Mouse (Mus musculus) hematopoietic stem cell, adult 5-6 weeks (primary cell): ENCODE measurements at regions not wholly inside any gene's neighbourhood (a gene's known extent, or its start where the extent isn't known, plus 50 kb on each side); places are given as distances from the start of the nearest gene placed in this dataset.
A peak's percentile ranks its signal among the peaks of the same experiment; 100 is the strongest.

ENCODE experiments used
- ATAC-seq, 2 experiments: fragments of 125-278 bp in 1 of 2; replicated peaks in 1 of 2; 2 replicates each; pipeline ENCODE4 v1.8.0; 2016 to 2017; ENCODE audit warnings: inconsistent platforms in 2 of 2, mild to moderate bottlenecking in 2 of 2, moderate number of reproducible peaks in 2 of 2, low read depth in 1 of 2, moderate TSS enrichment in 1 of 2; ENCODE audit not compliant: low FRiP score in 2 of 2, poor library complexity in 2 of 2, severe bottlenecking in 2 of 2, insufficient read depth in 1 of 2, low TSS enrichment in 1 of 2

DNA sequence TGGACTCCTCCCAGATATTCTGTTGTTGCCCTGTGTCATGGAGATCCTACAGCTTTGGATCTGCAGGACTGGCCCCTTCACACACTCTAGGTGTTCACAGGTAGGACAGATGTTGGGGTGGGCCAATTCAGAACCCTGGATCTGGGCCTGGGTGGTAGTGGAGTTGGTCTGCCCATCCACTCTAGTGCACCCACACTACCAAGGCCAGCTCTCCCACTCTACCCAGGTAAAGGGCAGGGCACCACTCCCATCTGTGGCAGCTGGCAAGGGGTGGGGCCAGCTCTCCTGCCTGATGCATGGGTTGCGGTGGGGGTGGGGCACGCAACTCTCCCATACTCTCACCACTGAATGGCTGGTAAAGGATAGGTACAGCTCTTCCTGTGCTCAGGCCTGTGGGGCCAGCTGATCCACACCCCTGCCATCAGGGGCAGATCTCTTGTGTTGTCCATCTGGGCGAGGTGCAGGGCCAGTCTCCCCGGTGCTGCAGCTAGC lies 76.5 kb downstream of the Gja1 start:
- no peak for ATAC-seq

DNA sequence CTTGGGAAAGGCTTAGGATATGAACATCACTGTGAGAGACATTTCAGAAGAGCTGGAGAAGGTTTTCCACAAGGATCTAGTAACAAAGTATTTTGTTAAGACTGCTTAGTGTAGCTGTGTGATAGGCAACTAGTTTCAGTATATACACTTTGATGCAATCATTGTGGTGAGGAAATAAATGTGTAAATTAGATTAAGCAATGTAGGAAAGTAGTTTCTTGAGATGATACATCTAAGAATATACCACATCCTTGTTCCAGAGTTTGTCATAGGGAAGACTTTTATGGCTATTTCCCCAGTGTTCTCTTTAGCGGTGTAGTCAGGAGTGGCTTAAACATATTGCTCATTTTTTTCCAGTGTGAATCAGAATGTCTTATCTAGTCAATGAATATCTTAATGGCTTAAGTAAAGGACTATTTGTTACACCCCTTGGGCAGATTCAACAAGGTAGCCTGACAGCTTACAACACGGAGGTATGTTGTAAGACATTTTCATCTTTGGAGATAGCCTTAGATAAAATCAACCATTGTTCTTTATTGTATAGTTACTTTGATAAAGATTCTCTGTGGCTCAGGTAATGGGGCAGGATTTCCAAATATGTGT lies 78.8 kb downstream of the Gja1 start:
- ATAC-seq = peak in 1 of 2 experiments; percentile 48; a peak in 1 of 4 replicates

DNA sequence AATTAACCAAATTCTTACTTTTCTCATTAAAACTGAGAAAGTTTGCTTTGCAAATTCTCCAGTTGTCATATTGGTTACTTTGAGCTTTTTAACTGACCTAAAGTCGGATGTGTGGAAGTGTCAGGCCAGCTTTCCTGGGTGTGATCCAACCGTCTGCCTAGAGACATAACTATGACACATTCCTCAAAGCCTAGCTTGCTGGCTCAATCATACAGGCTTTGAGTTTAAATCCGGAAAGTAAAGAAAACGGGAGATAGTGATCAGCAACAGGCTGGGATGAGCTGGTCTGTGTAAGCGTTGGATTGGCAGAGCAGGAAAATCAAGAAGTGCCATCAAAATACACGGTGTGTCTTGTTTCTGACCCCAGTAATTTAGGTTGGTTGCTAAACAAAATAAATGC lies 91.4 kb downstream of the Gja1 start:
- ATAC-seq = 0 out of 4 replicates have a peak, but pooled peaks of 1 of the 2 experiments have one; percentile 17

DNA sequence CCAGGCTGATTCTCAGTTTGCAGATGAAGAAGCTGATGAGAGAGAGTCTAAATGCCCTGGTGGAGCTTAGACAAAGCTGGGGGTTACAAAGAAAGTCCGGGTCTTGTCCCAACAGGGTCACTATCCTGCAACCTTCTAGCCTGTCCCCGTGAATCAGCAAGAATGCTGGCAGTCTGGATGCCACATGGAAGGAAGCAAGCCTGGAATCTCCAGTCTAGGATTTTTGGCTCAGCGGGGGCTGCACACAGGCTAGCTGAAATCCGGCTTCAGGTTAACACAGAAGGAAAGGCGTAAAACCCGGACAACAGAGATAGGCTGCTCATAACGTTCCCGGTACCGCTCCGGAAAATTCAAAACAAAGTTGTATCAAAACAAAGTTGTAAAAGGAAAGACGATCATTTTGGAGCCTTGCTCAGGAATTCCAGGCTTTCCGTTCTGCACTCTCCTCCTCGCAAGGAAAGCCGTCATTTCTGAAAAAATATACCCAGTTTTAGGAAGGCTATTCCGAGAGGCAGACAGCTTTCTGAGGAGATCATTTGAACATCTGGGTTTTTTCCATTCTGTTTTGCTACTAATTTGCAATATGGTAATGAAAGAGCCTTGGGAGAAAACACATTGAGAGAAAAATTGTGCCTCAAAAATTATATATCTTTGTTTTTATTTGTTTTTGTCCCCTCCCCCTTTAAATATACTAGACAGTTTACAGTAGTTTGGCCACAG lies 92.0 kb downstream of the Gja1 start:
- peak; percentile 29 to 35; a peak in 1 of 4 replicates for ATAC-seq

DNA sequence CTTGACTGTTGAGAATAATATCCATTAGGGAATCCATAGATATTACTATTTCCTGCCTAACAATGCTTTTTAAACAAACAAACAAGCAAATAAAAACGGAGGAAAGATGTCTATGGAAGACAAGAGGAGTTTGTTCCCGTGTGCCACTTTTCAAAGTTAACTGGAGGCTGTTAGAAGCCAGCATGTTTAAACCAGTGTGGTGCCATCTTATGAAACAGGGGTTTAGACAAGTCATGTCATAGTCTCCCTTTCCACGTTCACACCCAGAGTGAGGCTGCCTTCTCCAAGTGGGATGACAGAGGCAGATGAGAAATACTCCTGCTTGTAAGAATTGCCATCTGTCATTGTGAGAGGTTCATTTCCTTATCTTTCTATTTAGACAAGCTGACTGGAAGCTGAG lies 92.8 kb downstream of the Gja1 start:
- no peak for ATAC-seq

DNA sequence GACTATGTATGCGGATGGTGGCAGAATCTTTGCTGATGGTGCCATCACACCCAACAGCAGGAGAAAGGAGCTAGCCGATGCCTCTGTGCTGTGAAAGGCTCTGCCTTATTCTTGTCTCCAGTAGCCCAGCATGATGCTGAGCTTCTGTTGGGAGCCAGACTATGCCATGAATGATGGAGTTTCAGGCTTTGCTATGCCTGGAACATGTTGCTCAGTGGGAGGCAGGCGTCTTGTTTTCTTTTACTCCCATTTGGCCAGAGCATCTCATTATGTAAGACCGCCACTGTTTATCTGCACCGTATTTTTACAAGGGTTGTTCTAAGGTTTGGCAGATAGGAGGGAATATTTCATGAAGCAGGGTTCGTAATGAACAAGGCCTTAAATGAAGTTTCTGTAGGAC lies 97.8 kb downstream of the Gja1 start:
- ATAC-seq = no peak

DNA sequence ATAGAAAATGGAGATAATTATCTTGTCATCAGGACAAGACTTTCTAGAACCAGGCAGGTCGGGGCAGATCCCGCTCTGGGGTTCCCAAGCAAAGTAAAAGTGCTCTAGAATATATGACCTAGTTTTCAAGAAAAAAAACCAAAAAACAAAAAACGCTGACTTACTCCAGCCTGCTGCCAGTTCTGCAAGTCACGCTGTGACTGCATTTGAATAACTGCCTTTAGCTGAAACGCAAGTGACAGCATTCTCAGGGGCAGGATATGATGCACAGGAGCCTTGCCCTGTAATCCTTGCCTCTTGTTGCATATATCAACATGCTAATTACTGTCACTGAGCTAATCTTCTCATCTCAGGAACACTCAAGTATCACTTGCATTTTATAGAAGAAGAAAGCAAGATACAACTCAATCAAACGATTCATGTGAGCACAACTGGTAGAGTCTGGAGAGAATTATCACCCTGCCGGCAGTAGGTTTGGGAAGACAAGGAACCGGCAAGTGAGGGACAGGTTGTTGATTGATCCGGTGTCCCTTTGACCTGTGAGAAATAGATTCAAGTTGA lies 105.1 kb downstream of the Gja1 start:
- peak; percentile 81 to 88 for ATAC-seq

DNA sequence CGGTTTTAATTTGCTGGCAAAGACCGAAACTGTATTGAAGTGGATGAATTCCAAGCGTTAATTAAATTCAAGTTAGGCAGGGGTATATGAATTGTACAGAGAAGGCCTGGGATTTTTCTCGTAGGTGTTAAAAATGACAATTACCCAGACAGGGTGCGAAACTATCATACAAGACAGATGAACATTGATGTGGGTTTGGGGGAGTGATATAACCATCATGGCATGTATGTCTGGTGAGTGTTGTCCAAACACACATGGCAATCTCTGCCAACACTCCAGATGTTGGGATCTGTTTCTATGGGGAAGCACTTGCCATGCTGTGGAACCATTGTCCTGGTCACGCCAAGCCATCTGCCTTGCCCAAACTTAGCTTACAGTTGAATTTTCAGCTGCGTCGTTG lies 107.8 kb downstream of the Gja1 start:
- no peak for ATAC-seq

DNA sequence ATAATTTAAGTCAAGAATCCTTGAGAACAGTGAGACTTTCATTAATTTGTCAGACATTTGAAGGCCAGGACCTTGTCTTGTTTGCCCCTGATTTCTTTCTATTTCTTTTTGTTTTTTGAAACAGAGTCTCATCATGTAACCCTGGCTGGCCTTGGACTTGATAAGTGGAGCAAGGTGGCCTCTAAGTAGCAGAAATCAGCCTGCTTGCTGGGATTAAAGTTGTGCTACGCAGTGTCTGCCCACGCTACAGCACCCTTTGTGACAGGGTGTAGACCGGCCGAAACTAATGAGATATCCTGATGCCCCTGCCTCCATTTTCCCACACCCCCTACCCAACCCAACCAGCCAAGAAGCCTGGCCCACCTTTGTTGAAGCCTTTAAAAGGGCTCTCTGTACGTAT lies 108.6 kb downstream of the Gja1 start:
- ATAC-seq = no peak

DNA sequence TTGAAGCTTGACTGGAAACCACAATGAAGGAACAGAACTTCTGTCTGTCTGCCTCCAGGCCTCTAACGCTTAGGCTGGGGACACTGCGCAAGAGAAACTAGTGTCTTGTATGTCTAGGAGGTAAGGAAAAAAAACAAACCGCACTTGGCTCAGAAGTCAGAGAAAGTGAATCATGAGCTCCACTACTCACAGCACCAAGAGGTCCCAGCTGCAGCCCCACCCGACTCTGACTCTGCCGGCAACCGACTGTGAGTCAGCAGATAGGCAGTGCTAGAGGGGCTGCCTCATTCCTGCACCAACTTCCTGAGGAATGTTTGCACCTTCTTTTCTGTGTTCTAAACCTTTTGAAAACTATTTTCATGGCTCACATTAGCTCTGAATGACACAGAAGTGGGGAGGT lies 109.5 kb downstream of the Gja1 start:
- ATAC-seq = peak; percentile 91 to 93

DNA sequence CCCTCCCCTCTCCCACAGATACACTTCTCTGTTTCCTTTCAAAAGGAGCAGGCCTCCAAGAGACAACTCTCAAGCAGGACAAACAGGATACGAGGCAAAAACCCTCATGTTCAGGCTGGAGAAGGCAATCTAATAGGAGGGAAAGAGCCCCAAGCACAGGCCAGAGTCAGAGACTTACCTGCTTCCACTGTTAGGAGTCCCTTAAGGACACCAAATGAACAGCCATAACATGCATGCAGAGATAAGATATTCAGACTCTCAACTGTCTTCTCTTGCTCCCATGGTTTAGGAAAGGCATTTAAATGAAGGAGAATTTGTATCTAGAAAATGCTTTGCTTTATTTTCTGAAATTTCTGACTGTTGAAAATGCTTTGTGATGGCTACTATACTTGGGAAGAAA lies 116.3 kb downstream of the Gja1 start:
- no peak for ATAC-seq

DNA sequence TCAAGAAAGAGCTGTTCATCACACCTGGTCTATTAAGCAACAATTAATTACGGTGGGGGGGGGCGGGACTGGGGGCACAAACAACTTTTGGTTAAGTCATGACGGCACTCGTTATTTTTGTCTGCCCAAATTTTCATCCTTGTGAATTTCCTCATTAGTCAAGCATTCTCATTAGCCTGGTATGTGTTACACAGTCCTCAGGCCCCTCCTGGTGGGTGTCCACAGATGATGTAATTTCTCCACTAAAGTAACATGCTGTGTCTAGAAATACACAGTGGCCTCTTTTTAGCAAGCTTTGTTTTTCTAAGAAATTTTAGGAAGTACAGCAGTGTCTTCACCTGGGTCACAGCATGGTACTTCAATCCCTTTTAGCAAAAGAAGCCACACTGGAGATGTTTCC lies 118.2 kb downstream of the Gja1 start:
- no peak for ATAC-seq

DNA sequence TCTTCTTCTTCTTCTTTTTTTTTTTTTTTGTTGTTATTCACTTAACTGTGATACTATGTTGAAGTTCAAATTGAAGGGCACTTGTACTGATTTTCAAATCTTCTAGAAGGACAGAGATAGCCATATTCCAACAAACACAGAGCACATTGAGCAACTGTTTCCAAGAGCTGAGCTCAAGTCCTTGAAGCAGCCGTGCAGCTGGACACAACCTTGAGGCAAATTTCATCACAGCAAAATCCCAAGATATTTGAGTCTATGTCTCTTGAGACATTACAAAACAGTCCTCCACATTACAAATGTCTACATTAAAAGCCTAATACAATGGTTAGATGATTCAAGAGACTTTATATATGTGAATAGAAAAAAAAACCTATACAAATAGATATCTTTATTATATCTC lies 141.9 kb downstream of the Gja1 start:
- ATAC-seq = no peak

DNA sequence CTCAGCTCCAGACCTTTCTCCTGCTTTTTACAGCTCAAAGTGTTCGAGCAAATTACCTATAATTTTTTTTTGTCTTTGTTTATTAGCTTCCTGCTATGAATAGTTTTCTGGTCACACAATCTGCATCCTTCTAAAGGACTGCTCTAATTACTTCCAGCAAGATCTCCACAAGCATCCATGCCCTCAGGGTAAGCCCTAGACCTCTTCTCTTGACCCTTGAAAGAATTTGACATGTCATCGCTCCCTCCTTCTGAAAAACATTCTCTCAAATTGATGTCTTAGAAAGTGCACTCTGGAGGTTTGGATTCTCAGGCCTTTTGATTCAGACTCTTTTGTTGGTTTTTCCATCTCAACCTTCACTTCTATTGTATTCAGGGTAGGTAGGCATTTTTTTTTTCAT lies 148.7 kb downstream of the Gja1 start:
- ATAC-seq = no peak

DNA sequence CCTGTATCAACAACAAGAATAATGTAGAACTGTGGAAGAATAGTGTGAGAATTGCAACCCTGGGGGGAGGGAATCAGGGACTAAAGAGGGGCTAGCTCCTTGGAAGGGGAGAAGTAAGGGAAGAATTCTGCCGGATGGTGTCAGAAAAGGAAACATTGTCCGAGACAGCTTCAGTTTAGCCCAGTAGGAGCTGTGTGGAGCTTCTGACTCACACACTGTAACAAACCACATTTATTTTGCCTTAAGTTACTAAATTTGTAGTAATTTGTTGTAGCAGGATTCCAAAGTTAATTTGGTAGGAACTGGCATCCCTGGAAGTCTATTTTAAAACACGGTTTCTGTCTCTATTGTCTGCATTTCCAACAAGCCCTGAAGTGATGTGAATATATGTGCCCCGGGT lies 160.0 kb downstream of the Gja1 start:
- ATAC-seq = no peak

DNA sequence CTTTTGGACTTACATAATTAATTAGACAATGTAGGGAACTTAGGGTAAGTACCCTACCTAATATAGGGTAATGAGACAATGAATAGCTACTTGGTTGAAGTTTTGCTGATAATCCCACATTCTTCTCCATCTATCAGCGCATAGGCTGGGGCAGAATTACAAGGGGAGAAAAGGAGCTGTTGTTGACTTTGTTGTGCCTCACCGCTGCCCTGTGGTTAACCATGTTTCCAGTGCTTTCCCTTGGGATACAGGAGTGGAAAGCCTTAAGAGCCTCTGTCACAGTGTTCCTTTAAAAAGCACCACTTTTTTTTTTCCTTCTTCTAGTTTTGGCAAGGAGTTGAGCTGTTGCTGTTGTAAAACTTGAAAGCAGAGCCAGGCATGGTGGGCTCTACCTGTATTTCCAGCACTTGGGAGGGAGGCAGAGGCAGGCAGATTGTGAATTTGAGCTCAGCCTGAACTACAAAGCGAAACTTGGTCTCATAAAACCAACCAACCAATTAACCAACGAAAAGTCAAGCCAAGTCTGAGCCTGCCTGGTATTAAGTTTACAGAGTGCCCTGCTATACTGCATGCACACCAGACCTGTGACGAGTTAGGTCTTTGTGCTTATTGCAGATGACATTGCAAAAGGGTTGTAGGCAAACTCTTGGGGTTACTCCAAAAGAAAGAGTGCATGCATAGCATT lies 162.8 kb downstream of the Gja1 start:
- no peak for ATAC-seq

DNA sequence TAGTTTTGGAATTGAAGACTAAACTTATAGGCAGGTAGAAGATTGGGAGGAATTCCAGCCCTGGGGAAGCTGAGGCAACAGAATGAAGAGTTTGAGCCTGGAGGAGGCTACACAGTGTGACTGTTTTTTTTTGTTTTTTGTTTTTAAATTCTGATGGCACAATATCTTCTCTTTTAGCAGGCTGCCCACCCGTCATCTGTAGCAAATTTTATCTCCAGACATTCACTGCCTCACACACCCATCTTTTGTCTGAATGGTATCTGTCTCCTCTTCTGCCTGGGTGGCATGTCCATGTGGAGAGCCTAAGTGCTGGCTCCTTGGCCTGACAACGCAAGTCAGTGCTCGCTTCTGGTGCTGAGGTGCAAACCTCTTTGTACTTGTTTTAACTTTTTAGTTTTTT lies 165.0 kb downstream of the Gja1 start:
- no peak for ATAC-seq

DNA sequence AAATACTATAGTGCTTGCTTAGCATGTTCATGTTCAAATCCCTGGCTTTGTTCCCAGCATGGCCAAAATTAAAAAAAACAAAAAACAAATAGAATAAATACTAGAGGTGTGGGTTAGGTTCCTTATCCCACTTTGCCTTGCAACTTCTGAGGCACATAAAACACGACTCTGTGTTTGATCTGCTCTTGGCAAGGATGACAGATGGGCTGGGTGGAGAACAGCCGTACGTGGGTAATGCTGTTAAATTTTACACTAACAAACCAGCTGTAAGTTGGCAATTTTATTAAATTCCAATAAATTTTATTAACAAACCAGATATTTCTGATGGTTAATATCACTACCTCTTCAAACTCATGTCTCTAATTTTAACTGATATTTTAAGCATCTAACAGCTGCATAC lies 168.9 kb downstream of the Gja1 start:
- no peak for ATAC-seq
